Mouse (Mus musculus) thymus, adult 2 months (tissue): ENCODE results near the gene Gabrg3.

Experiments used
- CTCF ChIP-seq: fragments of 200-500 bp; IDR thresholded peaks from 2 replicates; pipeline ENCODE4 v1.5.1; 2012; ENCODE audit warnings: mild to moderate bottlenecking, control low read depth, low read length, moderate library complexity, borderline replicate concordance; ENCODE audit not compliant: control insufficient read depth, poor library complexity, insufficient read depth; ENCODE audit errors: extremely low read depth
- POLR2A ChIP-seq: fragments of 200-500 bp; IDR thresholded peaks from 2 replicates; pipeline ENCODE4 v1.6.1; 2012; ENCODE audit warnings: mild to moderate bottlenecking, low read length, control low read depth, moderate library complexity; ENCODE audit not compliant: control insufficient read depth, poor library complexity, insufficient read depth; ENCODE audit errors: extremely low read depth

GRCm38 (mm10) chr7:57082071-57082470 is 304.9 kb downstream of the Gabrg3 start:
- no peak for TF ChIP-seq CTCF
- TF ChIP-seq POLR2A: no peak
